Mouse (Mus musculus) CD4-positive, CD25-positive, alpha-beta regulatory T cell, adult 4 months (primary cell): ENCODE measurements around the gene Fitm1. TPM values are rescaled to one million over a fixed set of nuclear protein-coding genes. Genes with fewer than 3 reads are reported as not detected.
A peak's percentile ranks its signal among the peaks of the same experiment; 100 is the strongest.

Experiments used
- ATAC-seq: one replicate; pipeline ENCODE4 v1.8.0; 2017
- polyA plus RNA-seq, 2 experiments: library from polyadenylated mRNA; unstranded; fragments of 100-300 nt; shearing (Covaris generic); gene quantifications; one replicate each; pipeline ENCODE4 v1.2.1; 2017

Gene Fitm1
- polyA plus RNA-seq, result not detected

DNA sequence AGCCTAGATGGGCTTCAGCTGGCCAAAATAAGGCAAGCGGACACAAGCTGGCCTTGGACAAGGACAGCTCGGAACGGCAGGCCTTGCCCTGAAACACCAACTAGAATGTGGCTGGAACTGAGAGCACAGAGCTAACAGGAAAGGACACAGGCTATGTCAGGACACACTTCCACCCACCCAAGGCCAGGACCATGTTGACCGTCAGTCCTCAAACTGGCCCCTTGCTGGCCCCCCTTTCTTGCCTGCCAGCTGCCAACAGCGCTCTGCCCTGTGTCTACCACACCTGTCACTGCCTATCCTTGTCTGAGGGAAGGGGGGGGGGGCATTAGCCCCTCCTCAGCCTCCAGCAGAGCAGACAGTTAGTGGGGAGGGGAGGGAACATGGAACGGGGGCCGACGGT lies at the start of gene Fitm1:
TSS of gene Fitm1 (plus strand) at position 316 of the 400 bp plus-strand sequence.
- no peak for ATAC-seq

- ATAC-seq, result no peak
These were observed 48.7 kb upstream of the Fitm1 start for GRCm38 (mm10) chr14:55526674-55527073.

- peak; percentile 37 for ATAC-seq
These were observed 47.5 kb upstream of the Fitm1 start for GRCm38 (mm10) chr14:55527940-55528339.

DNA sequence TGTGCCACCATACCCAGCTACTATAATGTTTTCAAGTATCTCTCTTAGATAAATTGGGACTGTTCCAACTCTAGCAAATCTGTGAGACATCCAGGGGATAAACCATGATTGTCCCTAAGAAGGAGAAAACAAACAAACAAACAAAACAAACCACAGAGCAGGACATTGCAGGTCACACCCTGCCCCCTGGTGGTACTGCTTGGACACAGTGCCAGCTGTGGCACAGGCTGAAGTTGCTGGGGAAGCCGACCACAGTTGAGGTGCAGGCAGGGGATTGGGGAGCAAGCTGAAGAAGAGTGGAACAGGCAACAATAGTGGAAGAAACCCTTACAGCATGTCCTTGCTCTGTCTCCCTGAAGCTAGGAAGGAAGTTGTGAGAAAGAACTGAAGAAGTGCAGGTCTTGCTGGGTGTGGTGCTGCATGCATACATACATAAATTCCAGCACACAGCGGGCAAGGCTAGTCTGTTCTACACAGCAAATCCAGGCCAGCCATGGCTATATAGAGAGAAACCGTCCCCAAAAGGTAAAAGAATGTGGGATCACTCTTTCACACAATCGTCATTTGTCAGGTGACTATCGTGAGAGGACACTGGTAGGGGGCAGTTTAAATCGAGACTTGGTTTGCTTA lies 39.2 kb upstream of the Fitm1 start:
- ATAC-seq, result no peak

- peak; percentile 83 for ATAC-seq
These were observed 35.2 kb upstream of the Fitm1 start, which contains the start of gene Pck2 for GRCm38 (mm10) chr14:55540067-55540786. TSS of gene Pck2 (plus strand) at chr14:55540266.

GRCm38 (mm10) chr14:55540787-55541321 lies 34.6 kb upstream of the Fitm1 start:
- peak; percentile 48 for ATAC-seq

DNA sequence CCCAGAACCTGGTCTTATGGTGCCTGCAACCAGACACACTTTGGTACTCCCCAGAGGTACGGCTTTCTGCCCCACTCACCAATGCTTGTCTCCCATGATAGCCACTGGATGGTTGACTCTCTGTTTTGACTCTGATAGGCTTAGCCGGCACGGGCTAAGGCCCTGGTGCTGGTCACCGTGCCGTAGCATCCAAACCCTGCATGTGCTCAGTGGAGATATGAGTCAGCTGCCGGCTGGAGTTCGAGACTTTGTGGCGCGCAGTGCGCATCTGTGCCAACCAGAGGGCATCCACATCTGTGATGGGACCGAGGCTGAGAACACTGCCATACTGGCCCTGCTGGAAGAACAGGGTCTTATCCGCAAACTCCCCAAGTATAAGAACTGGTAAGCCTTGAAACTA lies 33.1 kb upstream of the Fitm1 start:
- ATAC-seq, result no peak

DNA sequence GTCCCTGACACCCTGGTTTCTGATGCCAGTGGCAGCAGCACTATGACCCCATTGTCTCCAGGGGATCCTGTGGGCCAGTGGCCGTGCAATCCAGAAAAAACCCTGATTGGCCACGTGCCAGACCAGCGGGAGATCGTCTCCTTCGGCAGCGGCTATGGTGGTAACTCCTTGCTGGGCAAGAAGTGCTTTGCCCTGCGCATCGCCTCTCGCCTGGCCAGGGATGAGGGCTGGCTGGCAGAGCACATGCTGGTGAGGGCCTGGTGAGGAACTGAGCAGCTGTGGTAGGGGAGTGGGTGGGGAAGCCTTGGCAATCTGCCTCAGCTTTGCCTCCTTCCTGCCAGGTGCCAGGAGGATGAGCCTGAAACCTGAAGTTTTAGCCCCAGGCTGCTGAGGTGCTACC lies 31.1 kb upstream of the Fitm1 start:
- ATAC-seq, result no peak

DNA sequence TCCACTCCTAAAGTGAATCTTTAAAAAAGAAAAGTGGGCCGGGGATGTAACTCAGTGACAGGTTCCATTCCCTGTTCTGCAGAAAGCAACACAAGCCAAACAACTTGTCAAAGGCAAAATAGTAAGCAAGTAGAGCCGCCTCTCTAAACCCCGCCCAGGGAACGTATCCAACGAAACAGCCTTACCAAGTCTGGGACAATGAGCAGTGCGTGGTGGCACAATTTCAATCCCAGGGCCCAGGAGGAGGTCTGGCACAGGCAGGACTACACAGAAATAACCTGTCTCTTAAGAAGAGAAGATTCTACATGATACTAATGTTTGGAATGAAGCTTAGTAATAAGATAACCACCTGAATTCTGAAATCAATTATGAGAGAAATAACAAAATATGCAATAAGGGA lies 25.2 kb upstream of the Fitm1 start:
- no peak for ATAC-seq

DNA sequence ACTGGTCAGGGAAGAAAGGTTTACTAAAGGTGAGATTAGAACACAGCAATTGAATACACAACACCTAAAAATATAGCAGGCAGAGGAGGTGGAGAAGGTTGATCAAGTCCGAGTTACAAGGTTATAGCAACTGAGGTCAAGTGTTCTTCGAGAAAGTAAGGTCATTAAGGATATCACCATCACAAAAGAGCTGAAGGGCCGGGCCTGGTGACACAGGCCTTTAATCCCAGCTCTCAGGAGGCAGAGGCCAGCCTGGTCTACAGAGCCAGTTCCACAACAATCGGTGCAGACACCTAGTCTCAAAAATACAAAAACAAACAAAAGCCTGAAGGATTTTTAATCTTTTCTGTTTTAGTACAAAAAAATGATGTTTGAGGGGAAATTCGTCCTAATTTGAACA lies 24.1 kb upstream of the Fitm1 start:
- ATAC-seq, result no peak

DNA sequence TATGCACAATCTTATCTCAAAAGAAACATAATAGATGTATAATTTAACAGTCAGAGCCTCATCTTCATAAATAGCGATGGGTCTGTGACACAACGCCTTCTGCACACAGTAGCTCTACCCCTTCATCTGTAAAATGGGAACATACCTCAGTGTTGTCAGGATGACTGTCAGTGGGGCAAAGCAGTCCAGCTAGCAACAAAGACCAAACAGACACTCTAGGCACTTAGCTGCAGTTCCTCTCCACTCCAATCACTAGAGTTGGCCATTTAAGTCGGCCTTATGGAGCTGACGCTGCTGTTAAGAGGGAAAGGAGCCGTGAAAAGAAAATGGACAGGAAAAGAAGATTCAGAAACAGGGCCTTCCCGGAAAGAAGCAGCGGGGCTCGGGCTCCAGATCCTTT lies 23.6 kb upstream of the Fitm1 start:
- ATAC-seq, result no peak

GRCm38 (mm10) chr14:55554635-55555034 lies 20.8 kb upstream of the Fitm1 start:
- ATAC-seq, result no peak

- no peak for ATAC-seq
These were observed 19.6 kb upstream of the Fitm1 start for GRCm38 (mm10) chr14:55555788-55556187.

DNA sequence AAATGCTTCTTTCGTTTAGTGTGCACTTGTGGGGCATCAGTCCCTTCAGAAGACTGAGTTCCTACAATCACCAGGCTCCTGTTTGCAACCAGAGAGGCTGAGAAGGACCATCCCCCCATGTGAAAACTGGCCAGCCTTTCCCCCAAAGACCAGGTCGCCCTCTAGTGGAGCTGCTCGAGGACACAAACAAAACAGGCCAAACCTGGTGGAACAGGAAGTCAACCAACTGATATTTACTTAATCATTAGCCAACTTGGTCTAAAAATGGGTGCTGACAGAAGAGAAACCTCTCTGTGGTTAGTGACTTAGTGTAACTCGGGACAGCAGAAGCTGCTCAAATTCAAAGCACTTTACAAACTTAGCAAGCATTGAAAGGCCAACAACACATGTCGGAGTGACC lies 18.4 kb upstream of the Fitm1 start:
- peak; percentile 10 for ATAC-seq

GRCm38 (mm10) chr14:55557587-55557986 lies 17.8 kb upstream of the Fitm1 start:
- no peak for ATAC-seq

- no peak for ATAC-seq
These were observed 16.5 kb upstream of the Fitm1 start for GRCm38 (mm10) chr14:55558740-55559448.

GRCm38 (mm10) chr14:55559799-55560201 lies 15.6 kb upstream of the Fitm1 start, which contains the start of gene Dcaf11:
TSS of gene Dcaf11 (plus strand) at chr14:55560006.
- ATAC-seq, result peak; percentile 37

GRCm38 (mm10) chr14:55560202-55561073 lies 15.0 kb upstream of the Fitm1 start, which contains the start of gene A730061H03Rik:
TSS of gene A730061H03Rik (minus strand) at chr14:55560406.
- peak; percentile 86 for ATAC-seq

DNA sequence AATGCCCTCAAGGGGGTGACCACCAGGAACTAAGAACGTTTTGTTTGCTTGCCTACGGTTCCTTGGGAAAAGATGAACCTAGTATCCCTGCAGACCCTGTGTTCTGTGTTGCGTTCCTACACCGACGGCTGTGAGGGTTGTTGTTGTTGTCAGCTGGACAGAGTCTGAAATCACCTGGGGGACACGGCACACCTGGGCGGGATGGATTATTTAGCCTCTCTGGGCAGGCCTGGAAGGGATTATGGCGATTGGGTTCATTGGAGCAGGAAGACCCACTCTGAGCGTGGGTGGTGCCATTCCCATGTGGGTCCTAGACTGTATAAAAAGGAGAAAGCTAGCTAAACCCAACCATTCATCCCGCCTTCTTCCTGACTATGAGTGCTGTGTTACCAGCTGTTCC lies 13.6 kb upstream of the Fitm1 start:
- ATAC-seq, result no peak

- ATAC-seq, result no peak
These were observed 12.2 kb upstream of the Fitm1 start for GRCm38 (mm10) chr14:55563249-55563648.

GRCm38 (mm10) chr14:55565748-55566147 lies 9.7 kb upstream of the Fitm1 start:
- ATAC-seq, result no peak

- no peak for ATAC-seq
These were observed 7.9 kb upstream of the Fitm1 start for GRCm38 (mm10) chr14:55567496-55567895.
